Mouse (Mus musculus) liver, embryonic 14 days (tissue): ENCODE data around the gene Med31. TPM values are rescaled to one million over a fixed set of nuclear protein-coding genes. Genes with fewer than 3 reads are reported as not detected.

ENCODE experiments used
- polyA plus RNA-seq: library from polyadenylated mRNA; depleted of rRNA; stranded (reverse); fragments of >200 nt; gene quantifications from 2 replicates; pipeline ENCODE4 v1.2.3, GENCODE M21; 2012; rRNA removed

Med31 gene
- polyA plus RNA-seq: 8.2 and 8.4 TPM in 2 replicates

GRCm38 (mm10) chr11:72215410-72215797, at the start of gene Med31:
TSS of gene Med31 (minus strand) at chr11:72215592.

GRCm38 (mm10) chr11:72207204-72207833, 8.1 kb downstream of the Med31 start, which contains the start of the genes 4933427D14Rik and Txndc17:
TSS of gene 4933427D14Rik (minus strand) at chr11:72207459.
TSS of gene Txndc17 (plus strand) at chr11:72207547.

GRCm38 (mm10) chr11:72206341-72207203, 8.8 kb downstream of the Med31 start, which contains the start of gene Gm43951:
TSS of gene Gm43951 (minus strand) at chr11:72206840.

Other genes starting within 250 kb of the Med31 start
- 0.07 and 0.09 TPM in 2 replicates for gene Aipl1, start 178.1 kb downstream of the Med31 start, polyA plus RNA-seq
- 11.9 and 13.7 TPM in 2 replicates for gene Pimreg, start 173.6 kb downstream of the Med31 start, polyA plus RNA-seq
- 0.03 TPM in 2 replicates for gene Pitpnm3, start 79.8 kb downstream of the Med31 start, polyA plus RNA-seq
- 0.08 and 0.09 TPM in 2 replicates for gene Gm43951, start 8.8 kb downstream of the Med31 start, polyA plus RNA-seq
- gene 4933427D14Rik, start 8.1 kb downstream of the Med31 start, polyA plus RNA-seq: 2.1 and 2.2 TPM in 2 replicates
- 47.2 and 50.0 TPM in 2 replicates for gene Txndc17, start 8.0 kb downstream of the Med31 start, polyA plus RNA-seq
- not detected in 2 replicates for gene Slc13a5, start 51.6 kb upstream of the Med31 start, polyA plus RNA-seq
- 2.6 and 3.7 TPM in 2 replicates for gene Xaf1, start 86.0 kb upstream of the Med31 start, polyA plus RNA-seq
- not detected in 2 replicates for gene Fbxo39, start 98.9 kb upstream of the Med31 start, polyA plus RNA-seq
- 0.01 and 0.05 TPM in 2 replicates for gene Tekt1, start 146.8 kb upstream of the Med31 start, polyA plus RNA-seq
- 1.0 and 1.3 TPM in 2 replicates for gene Smtnl2, start 196.1 kb upstream of the Med31 start, polyA plus RNA-seq
- 0.14 and 0.15 TPM in 2 replicates for gene Ggt6, start 219.9 kb upstream of the Med31 start, polyA plus RNA-seq
- 57.0 and 61.2 TPM in 2 replicates for gene Mybbp1a, start 225.8 kb upstream of the Med31 start, polyA plus RNA-seq